Mouse (Mus musculus) hindbrain, embryonic 12.5 days (tissue): ENCODE data around the gene Ubash3b. TPM values are rescaled to one million over a fixed set of nuclear protein-coding genes. Genes with fewer than 3 reads are reported as not detected.

Source experiments
- ATAC-seq: fragments of 200-750 bp; cut with Nextera tagmentation; 2 replicates; pipeline ENCODE4 v1.8.0; 2017; ENCODE audit warnings: moderate TSS enrichment; ENCODE audit not compliant: low FRiP score
- H3K27ac ChIP-seq: fragments of 300-500 bp; sonication (generic); 2 replicates; pipeline ENCODE4 v1.5.1; 2016; ENCODE audit warnings: mild to moderate bottlenecking
- H3K27me3 ChIP-seq: fragments of 300-500 bp; sonication (generic); 2 replicates; pipeline ENCODE4 v1.6.1; 2016; ENCODE audit warnings: mild to moderate bottlenecking
- H3K36me3 ChIP-seq: fragments of 300-500 bp; sonication (generic); 2 replicates; pipeline ENCODE4 v1.6.1; 2016; ENCODE audit warnings: mild to moderate bottlenecking
- H3K4me1 ChIP-seq: fragments of 300-500 bp; sonication (generic); 2 replicates; pipeline ENCODE4 v1.6.1; 2016
- H3K4me2 ChIP-seq: fragments of 300-500 bp; sonication (generic); replicated peaks from 2 replicates; pipeline ENCODE4 v1.6.1; 2016; ENCODE audit warnings: mild to moderate bottlenecking
- H3K4me3 ChIP-seq: fragments of 300-500 bp; sonication (generic); 2 replicates; pipeline ENCODE4 v1.5.1; 2016; ENCODE audit warnings: mild to moderate bottlenecking
- H3K9ac ChIP-seq: fragments of 300-500 bp; sonication (generic); 2 replicates; pipeline ENCODE4 v1.6.1; 2016; ENCODE audit warnings: mild to moderate bottlenecking, moderate library complexity
- H3K9me3 ChIP-seq: fragments of 300-500 bp; sonication (generic); replicated peaks from 2 replicates; pipeline ENCODE4 v1.6.1; 2016; ENCODE audit warnings: mild to moderate bottlenecking
- WGBS: fragments of 180-500 bp; shearing (Covaris S2); methylation state at CpG from one replicate; pipeline ENCODE4 v1.1.7; 2016; 5-methylcytosine and 5-hydroxymethylcytosine counted together
- polyA plus RNA-seq: library from polyadenylated mRNA; unstranded; fragments of >200 nt; fragmentation: Nextera tagmentation; extraction: Ambion mirVana; gene quantifications from 2 replicates; pipeline ENCODE4 v1.2.1, GENCODE M21; 2016

Gene Ubash3b
- polyA plus RNA-seq, 1 experiment from 2014 or later: 14.6 TPM

GRCm38 (mm10) chr9:41148600-41148999, 12.9 kb downstream of the Ubash3b start:
- H3K9me3 ChIP-seq: no peaks in the 10 kb centered on the region
- no peak overlapping the region for H3K9ac ChIP-seq
- 0 out of 2 replicates have a peak, but pooled peaks cover 3% of the 10 kb centered on the region for H3K27me3 ChIP-seq
- no peak for ATAC-seq
- no peak overlapping the region for H3K27ac ChIP-seq
- H3K4me3 ChIP-seq: no peak overlapping the region
- WGBS: 82% methylated on average over 7 of the region's 7 CpGs
- H3K4me1 ChIP-seq: peaks cover 30% of the 10 kb centered on the region
- H3K36me3 ChIP-seq: no peaks in the 10 kb centered on the region
- no peak overlapping the region for H3K4me2 ChIP-seq

GRCm38 (mm10) chr9:41147203-41147842, 14.2 kb downstream of the Ubash3b start:
- peaks cover 25% of the 10 kb centered on the region for H3K4me1 ChIP-seq
- peak overlapping the region; percentile 23; the same call in 1 of the 2 replicates for H3K27ac ChIP-seq
- no peak overlapping the region for H3K4me3 ChIP-seq
- 55% methylated on average over 13 of the region's 13 CpGs for WGBS
- no peaks in the 10 kb centered on the region for H3K36me3 ChIP-seq
- no peaks in the 10 kb centered on the region for H3K9me3 ChIP-seq
- no peaks in the 10 kb centered on the region for H3K27me3 ChIP-seq
- ATAC-seq: no peak
- H3K9ac ChIP-seq: no peak overlapping the region
- H3K4me2 ChIP-seq: no peak overlapping the region

GRCm38 (mm10) chr9:41143825-41144224, 17.7 kb downstream of the Ubash3b start:
- Histone ChIP-seq H3K27me3 (no peaks in the 10 kb centered on the region), H3K4me1 (peaks cover 11% of the 10 kb centered on the region), H3K9me3 (no peaks in the 10 kb centered on the region), H3K4me2 (no peak overlapping the region), H3K36me3 (no peaks in the 10 kb centered on the region), H3K9ac (no peak overlapping the region), H3K4me3 (no peak overlapping the region), H3K27ac (no peak overlapping the region)
- WGBS: 86% methylated on average over 15 of the region's 15 CpGs
- ATAC-seq: no peak

GRCm38 (mm10) chr9:41143115-41143514, 18.4 kb downstream of the Ubash3b start:
- WGBS: 92% methylated on average over 3 of the region's 3 CpGs
- H3K4me2 ChIP-seq: no peak overlapping the region
- H3K9me3 ChIP-seq: no peaks in the 10 kb centered on the region
- no peaks in the 10 kb centered on the region for H3K27me3 ChIP-seq
- H3K36me3 ChIP-seq: no peaks in the 10 kb centered on the region
- no peak overlapping the region for H3K27ac ChIP-seq
- no peak overlapping the region for H3K4me3 ChIP-seq
- no peak for ATAC-seq
- no peak overlapping the region for H3K9ac ChIP-seq
- peaks cover 11% of the 10 kb centered on the region for H3K4me1 ChIP-seq

GRCm38 (mm10) chr9:41141026-41141425, 20.5 kb downstream of the Ubash3b start:
- Histone ChIP-seq H3K9ac (no peak overlapping the region), H3K9me3 (no peaks in the 10 kb centered on the region), H3K4me2 (no peak overlapping the region), H3K27ac (no peak overlapping the region), H3K36me3 (no peaks in the 10 kb centered on the region), H3K4me1 (no peaks in the 10 kb centered on the region), H3K27me3 (no peaks in the 10 kb centered on the region), H3K4me3 (no peak overlapping the region)
- no peak for ATAC-seq
- WGBS: 96% methylated on average over 2 of the region's 2 CpGs

- no peaks in the 10 kb centered on the region for H3K27me3 ChIP-seq
- H3K9ac ChIP-seq: no peak overlapping the region
- H3K36me3 ChIP-seq: no peaks in the 10 kb centered on the region
- no peaks in the 10 kb centered on the region for H3K4me1 ChIP-seq
- no peak for ATAC-seq
- WGBS: 81% methylated on average over 6 of the region's 6 CpGs
- no peak overlapping the region for H3K27ac ChIP-seq
- H3K9me3 ChIP-seq: no peaks in the 10 kb centered on the region
- H3K4me2 ChIP-seq: no peak overlapping the region
- H3K4me3 ChIP-seq: no peak overlapping the region
Observed at GRCm38 (mm10) chr9:41138987-41139808, 22.3 kb downstream of the Ubash3b start.

GRCm38 (mm10) chr9:41136691-41137467, 24.6 kb downstream of the Ubash3b start:
- H3K27ac ChIP-seq: no peak overlapping the region
- WGBS: 78% methylated on average over 7 of the region's 7 CpGs
- no peak overlapping the region for H3K4me3 ChIP-seq

GRCm38 (mm10) chr9:41136273-41136672, 25.2 kb downstream of the Ubash3b start:
- Histone ChIP-seq H3K4me3 (no peak overlapping the region), H3K27ac (no peak overlapping the region), H3K9ac (no peak overlapping the region), H3K36me3 (no peaks in the 10 kb centered on the region), H3K4me2 (no peak overlapping the region), H3K4me1 (no peaks in the 10 kb centered on the region), H3K9me3 (no peaks in the 10 kb centered on the region), H3K27me3 (no peaks in the 10 kb centered on the region; the same call in 1 of the 2 replicates)
- 94% methylated on average over 2 of the region's 2 CpGs for WGBS
- no peak for ATAC-seq

More at GRCm38 (mm10) chr9:41136691-41137467, 24.6 kb downstream of the Ubash3b start:
- Histone ChIP-seq H3K9ac (no peak overlapping the region), H3K4me1 (no peaks in the 10 kb centered on the region), H3K27me3 (no peaks in the 10 kb centered on the region; the same call in 1 of the 2 replicates), H3K9me3 (no peaks in the 10 kb centered on the region), H3K4me2 (no peak overlapping the region), H3K36me3 (no peaks in the 10 kb centered on the region)
- ATAC-seq: no peak

GRCm38 (mm10) chr9:41134907-41135306, 26.6 kb downstream of the Ubash3b start:
- H3K4me2 ChIP-seq: no peak overlapping the region
- H3K36me3 ChIP-seq: no peaks in the 10 kb centered on the region
- no peak overlapping the region for H3K27ac ChIP-seq
- no peak overlapping the region for H3K9ac ChIP-seq
- H3K4me3 ChIP-seq: no peak overlapping the region
- H3K27me3 ChIP-seq: no peaks in the 10 kb centered on the region; the same call in 1 of the 2 replicates
- no peaks in the 10 kb centered on the region for H3K9me3 ChIP-seq
- no peak for ATAC-seq
- 74% methylated on average over 4 of the region's 4 CpGs for WGBS
- peaks cover 6% of the 10 kb centered on the region; the same call in 1 of the 2 replicates for H3K4me1 ChIP-seq

GRCm38 (mm10) chr9:41130563-41130962, 30.9 kb downstream of the Ubash3b start:
- H3K4me1 ChIP-seq: peaks cover 8% of the 10 kb centered on the region; the same call in 1 of the 2 replicates
- WGBS: 88% methylated on average over 8 of the region's 8 CpGs
- ATAC-seq: no peak
- H3K4me2 ChIP-seq: no peak overlapping the region
- no peaks in the 10 kb centered on the region for H3K9me3 ChIP-seq
- H3K4me3 ChIP-seq: no peak overlapping the region
- no peaks in the 10 kb centered on the region for H3K36me3 ChIP-seq
- H3K27ac ChIP-seq: no peak overlapping the region
- H3K9ac ChIP-seq: no peak overlapping the region
- H3K27me3 ChIP-seq: no peaks in the 10 kb centered on the region; the same call in 1 of the 2 replicates

GRCm38 (mm10) chr9:41129802-41130480, 31.6 kb downstream of the Ubash3b start:
- no peak overlapping the region for H3K9ac ChIP-seq
- H3K4me2 ChIP-seq: no peak overlapping the region
- no peaks in the 10 kb centered on the region for H3K36me3 ChIP-seq
- ATAC-seq: peak; percentile 46; the same call in 1 of the 2 replicates
- H3K4me3 ChIP-seq: no peak overlapping the region
- H3K4me1 ChIP-seq: peaks cover 8% of the 10 kb centered on the region; the same call in 1 of the 2 replicates
- no peak overlapping the region for H3K27ac ChIP-seq
- no peaks in the 10 kb centered on the region for H3K9me3 ChIP-seq
- 59% methylated on average over 10 of the region's 10 CpGs for WGBS
- H3K27me3 ChIP-seq: no peaks in the 10 kb centered on the region; the same call in 1 of the 2 replicates
